Mouse (Mus musculus) hindbrain, embryonic 10.5 days (tissue): ENCODE data around the gene Cox15. TPM values are rescaled to one million over a fixed set of nuclear protein-coding genes. Genes with fewer than 3 reads are reported as not detected.

Experiments used
- DNase-seq: peaks from one replicate; pipeline ENCODE4 v3.0.0-alpha.2; 2017; ENCODE audit warnings: low spot score
- H3K27ac ChIP-seq: fragments of 300-500 bp; sonication (generic); 2 replicates; pipeline ENCODE4 v1.5.1; 2016; ENCODE audit warnings: mild to moderate bottlenecking, moderate library complexity
- H3K27me3 ChIP-seq: fragments of 300-500 bp; sonication (generic); 2 replicates; pipeline ENCODE4 v1.6.1; 2016; ENCODE audit warnings: mild to moderate bottlenecking; ENCODE audit not compliant: poor library complexity, insufficient read depth, severe bottlenecking
- H3K36me3 ChIP-seq: fragments of 300-500 bp; sonication (generic); 2 replicates; pipeline ENCODE4 v1.6.1; 2016; ENCODE audit warnings: mild to moderate bottlenecking, moderate library complexity
- H3K4me1 ChIP-seq: fragments of 300-500 bp; sonication (generic); replicated peaks from 2 replicates; pipeline ENCODE4 v1.6.1; 2016; ENCODE audit warnings: mild to moderate bottlenecking
- H3K4me3 ChIP-seq: fragments of 300-500 bp; sonication (generic); 2 replicates; pipeline ENCODE4 v1.5.1; 2016; ENCODE audit warnings: mild to moderate bottlenecking, moderate library complexity
- H3K9me3 ChIP-seq: fragments of 300-500 bp; sonication (generic); 2 replicates; pipeline ENCODE4 v1.6.1; 2016; ENCODE audit warnings: mild to moderate bottlenecking, moderate library complexity
- WGBS: fragments of 180-500 bp; shearing (Covaris S2); methylation state at CpG from one replicate; pipeline ENCODE4 v1.1.7; 2016; 5-methylcytosine and 5-hydroxymethylcytosine counted together
- polyA plus RNA-seq: library from polyadenylated mRNA; unstranded; fragments of >200 nt; fragmentation: Nextera tagmentation; extraction: Ambion mirVana; gene quantifications from 2 replicates; pipeline ENCODE4 v1.2.1, GENCODE M21; 2016

Gene Cox15
- 14.1 and 15.3 TPM in 2 replicates for polyA plus RNA-seq

GRCm38 (mm10) chr19:43752489-43753225 lies at the start of gene Cox15, which contains the start of gene Cutc:
Gene Cox15 (minus strand): TSS chr19:43753000.
Gene Cutc (plus strand): TSS chr19:43752996.
- Histone ChIP-seq H3K4me3 (peak within 1 kb of the TSS; percentile 76), H3K27me3 (no peaks in the 10 kb centered on the region), H3K4me1 (peaks cover 14% of the 10 kb centered on the region), H3K9me3 (no peaks in the 10 kb centered on the region), H3K27ac (peak within 1 kb of the TSS; percentile 97), H3K36me3 (peaks cover 30% of the 10 kb centered on the region)
- under 1% methylated on average over 62 of the region's 62 CpGs for WGBS
- DNase-seq, result peak; percentile 95

DNA sequence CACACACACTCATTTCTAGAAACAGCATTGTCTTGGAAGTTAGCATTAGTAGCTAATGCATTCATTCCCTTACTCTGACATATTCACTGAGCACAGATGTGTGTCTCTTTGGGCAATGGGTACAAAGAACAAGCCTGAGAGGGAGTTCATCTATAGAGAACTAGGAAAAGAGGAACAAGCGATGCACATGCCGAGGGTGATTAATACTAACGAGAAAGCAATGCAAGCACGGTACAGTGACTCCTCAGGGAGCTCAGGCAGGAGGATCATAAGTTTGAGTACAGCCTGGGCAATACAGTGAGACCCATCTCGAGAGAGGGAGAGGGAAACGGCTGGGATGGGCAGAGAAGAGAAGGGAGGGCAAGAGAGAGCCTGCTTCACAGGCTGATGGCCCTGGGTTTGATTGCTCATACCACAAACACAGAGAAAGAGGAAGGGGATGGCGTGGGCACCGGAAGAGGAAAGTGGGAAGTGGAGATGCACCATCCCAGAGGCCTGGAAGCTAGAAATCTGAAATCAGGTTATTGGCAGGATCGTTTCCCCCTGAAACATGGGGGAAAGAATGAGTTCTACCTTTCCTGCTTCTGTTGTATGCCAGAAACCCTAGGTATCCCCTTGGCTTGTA lies 48.7 kb upstream of the Cox15 start:
- no peaks in the 10 kb centered on the region for H3K36me3 ChIP-seq
- H3K9me3 ChIP-seq, result no peaks in the 10 kb centered on the region
- H3K27me3 ChIP-seq, result no peaks in the 10 kb centered on the region; the same call in 1 of the 2 replicates
- no peak for DNase-seq
- H3K4me1 ChIP-seq, result no peaks in the 10 kb centered on the region
- WGBS, result 86% methylated on average over 9 of the region's 9 CpGs
- H3K27ac ChIP-seq, result no peak overlapping the region
- H3K4me3 ChIP-seq, result no peak overlapping the region

DNA sequence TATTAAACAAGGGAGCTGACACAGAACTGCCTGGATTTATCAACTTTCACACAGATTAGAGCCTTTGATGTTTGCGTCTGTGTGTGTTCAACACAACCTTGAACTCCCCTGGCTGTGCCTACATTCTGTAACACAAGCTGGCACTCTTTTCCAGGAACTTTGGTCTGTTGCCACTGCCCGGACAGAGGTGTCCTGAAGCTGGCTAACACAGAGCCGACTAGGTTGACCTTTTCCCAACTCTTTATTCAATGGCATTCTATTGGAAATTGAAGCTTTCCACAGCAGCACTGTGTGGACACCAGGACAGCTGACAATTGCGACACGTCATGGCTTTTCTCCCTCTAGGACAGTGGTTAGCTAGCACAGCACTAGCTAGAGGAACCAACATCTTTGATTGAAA lies 44.4 kb upstream of the Cox15 start:
- 77% methylated on average over 5 of the region's 5 CpGs for WGBS
- no peaks in the 10 kb centered on the region for H3K4me1 ChIP-seq
- DNase-seq, result no peak
- no peaks in the 10 kb centered on the region; the same call in 1 of the 2 replicates for H3K27me3 ChIP-seq
- H3K36me3 ChIP-seq, result no peaks in the 10 kb centered on the region
- no peaks in the 10 kb centered on the region for H3K9me3 ChIP-seq
- H3K27ac ChIP-seq, result no peak overlapping the region
- no peak overlapping the region for H3K4me3 ChIP-seq

- Histone ChIP-seq H3K4me1 (no peaks in the 10 kb centered on the region), H3K9me3 (no peaks in the 10 kb centered on the region), H3K27me3 (no peaks in the 10 kb centered on the region), H3K36me3 (no peaks in the 10 kb centered on the region), H3K27ac (no peak overlapping the region), H3K4me3 (no peak overlapping the region)
- 86% methylated on average over 8 of the region's 8 CpGs for WGBS
- no peak for DNase-seq
Observed at GRCm38 (mm10) chr19:43795511-43795910, 42.7 kb upstream of the Cox15 start.

DNA sequence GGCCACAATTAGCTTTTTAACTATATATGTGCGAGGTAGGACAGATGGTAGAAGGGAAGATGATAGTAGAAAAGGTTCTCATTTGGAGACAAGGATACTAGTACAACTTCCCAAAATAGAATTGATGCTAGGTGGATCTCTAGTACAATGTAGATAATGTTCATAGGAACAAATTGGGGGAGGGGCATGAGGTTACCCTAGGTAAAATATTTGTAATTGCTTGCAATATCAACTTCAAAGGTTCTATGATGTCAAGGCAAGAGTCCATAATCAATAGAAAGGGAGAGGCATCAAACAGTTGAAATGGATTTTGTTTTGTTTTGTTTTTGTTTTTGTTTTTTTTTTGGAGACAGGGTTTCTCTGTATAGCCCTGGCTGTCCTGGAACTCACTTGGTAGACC lies 41.2 kb upstream of the Cox15 start:
- no peaks in the 10 kb centered on the region for H3K4me1 ChIP-seq
- no peaks in the 10 kb centered on the region for H3K27me3 ChIP-seq
- no peak for DNase-seq
- no peak overlapping the region for H3K4me3 ChIP-seq
- no peaks in the 10 kb centered on the region for H3K36me3 ChIP-seq
- WGBS, result 88% methylated on average over 1 of the region's 1 CpGs
- no peak overlapping the region for H3K27ac ChIP-seq
- no peaks in the 10 kb centered on the region for H3K9me3 ChIP-seq

GRCm38 (mm10) chr19:43792537-43792936 lies 39.7 kb upstream of the Cox15 start:
- WGBS, result 90% methylated on average over 4 of the region's 4 CpGs
- Histone ChIP-seq H3K36me3 (no peaks in the 10 kb centered on the region), H3K9me3 (no peaks in the 10 kb centered on the region), H3K27me3 (no peaks in the 10 kb centered on the region), H3K4me3 (no peak overlapping the region), H3K27ac (no peak overlapping the region), H3K4me1 (no peaks in the 10 kb centered on the region)
- DNase-seq, result no peak

DNA sequence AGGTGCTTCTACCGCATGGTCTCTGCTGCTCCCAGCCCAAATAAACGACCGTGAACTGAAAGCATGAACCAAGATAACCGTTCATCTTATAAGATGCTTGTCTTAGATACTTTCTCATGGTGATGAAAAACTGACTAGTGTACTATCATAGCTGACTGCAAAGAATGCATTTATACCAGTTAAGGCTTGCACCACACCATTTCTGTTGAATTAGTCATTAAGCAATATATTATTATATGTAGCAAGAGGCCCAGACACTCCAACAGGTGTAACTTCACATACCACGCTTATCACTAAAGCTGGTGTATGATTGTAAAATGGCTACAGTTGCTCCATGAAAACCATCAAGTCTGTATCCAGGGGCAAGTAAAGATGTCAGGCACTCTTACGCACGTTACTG lies 37.0 kb upstream of the Cox15 start:
- H3K27me3 ChIP-seq, result no peaks in the 10 kb centered on the region
- no peaks in the 10 kb centered on the region for H3K36me3 ChIP-seq
- no peak for DNase-seq
- no peak overlapping the region for H3K4me3 ChIP-seq
- H3K27ac ChIP-seq, result no peak overlapping the region
- H3K9me3 ChIP-seq, result no peaks in the 10 kb centered on the region
- H3K4me1 ChIP-seq, result no peaks in the 10 kb centered on the region
- WGBS, result 91% methylated on average over 7 of the region's 7 CpGs

DNA sequence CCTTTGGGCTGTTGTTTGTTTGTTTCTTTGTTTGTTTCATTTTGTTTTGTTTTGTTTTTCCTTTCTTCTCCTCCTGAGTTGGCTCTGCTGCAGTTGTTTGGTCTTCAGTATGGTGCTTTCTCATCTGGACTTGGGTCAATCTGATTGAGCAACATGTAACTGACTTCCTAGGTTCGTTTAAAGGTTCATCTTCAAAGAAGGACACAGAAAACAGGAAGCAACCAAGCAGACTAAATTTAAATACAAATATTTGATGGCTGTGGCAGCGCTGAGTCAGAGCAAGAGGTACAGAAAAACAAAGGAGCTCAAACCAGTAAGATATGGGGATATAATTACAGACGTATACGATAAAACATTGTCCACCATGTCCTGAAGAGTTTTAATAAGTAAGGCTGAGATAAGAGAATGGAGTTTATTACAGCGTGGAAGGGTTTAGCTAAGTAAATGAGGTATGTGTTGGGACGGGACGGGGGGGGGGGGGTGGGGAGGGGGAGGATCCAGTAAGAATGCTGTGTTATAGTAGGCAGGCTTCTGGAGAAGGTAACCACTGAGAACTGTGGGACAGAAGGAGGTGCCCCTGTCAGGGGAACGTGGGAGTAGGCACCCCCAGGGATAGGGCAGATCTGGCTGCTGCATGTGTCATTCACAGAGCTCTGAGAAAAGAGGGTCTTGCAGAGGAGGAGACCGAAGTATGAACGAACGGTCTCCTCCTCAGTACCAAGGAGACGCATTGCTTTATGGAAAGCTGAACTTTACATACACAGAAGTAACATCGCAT lies 33.6 kb upstream of the Cox15 start:
- Histone ChIP-seq H3K4me1 (no peaks in the 10 kb centered on the region), H3K27ac (no peak overlapping the region), H3K4me3 (no peak overlapping the region), H3K36me3 (no peaks in the 10 kb centered on the region), H3K27me3 (no peaks in the 10 kb centered on the region), H3K9me3 (no peaks in the 10 kb centered on the region)
- 85% methylated on average over 13 of the region's 13 CpGs for WGBS
- no peak for DNase-seq

GRCm38 (mm10) chr19:43784761-43785160 lies 32.0 kb upstream of the Cox15 start:
- Histone ChIP-seq H3K9me3 (no peaks in the 10 kb centered on the region), H3K27me3 (no peaks in the 10 kb centered on the region), H3K36me3 (no peaks in the 10 kb centered on the region), H3K27ac (no peak overlapping the region), H3K4me3 (no peak overlapping the region), H3K4me1 (no peaks in the 10 kb centered on the region)
- no peak for DNase-seq
- 84% methylated on average over 8 of the region's 8 CpGs for WGBS

- H3K4me1 ChIP-seq, result no peaks in the 10 kb centered on the region
- H3K36me3 ChIP-seq, result no peaks in the 10 kb centered on the region
- DNase-seq, result no peak
- no peaks in the 10 kb centered on the region for H3K9me3 ChIP-seq
- WGBS, result 84% methylated on average over 3 of the region's 3 CpGs
- H3K27me3 ChIP-seq, result no peaks in the 10 kb centered on the region
- H3K27ac ChIP-seq, result no peak within 1 kb of the TSS
- H3K4me3 ChIP-seq, result no peak within 1 kb of the TSS
Observed at GRCm38 (mm10) chr19:43781980-43782379, 29.2 kb upstream of the Cox15 start, which contains the start of gene Abcc2. Gene Abcc2 (plus strand): TSS chr19:43782192.

DNA sequence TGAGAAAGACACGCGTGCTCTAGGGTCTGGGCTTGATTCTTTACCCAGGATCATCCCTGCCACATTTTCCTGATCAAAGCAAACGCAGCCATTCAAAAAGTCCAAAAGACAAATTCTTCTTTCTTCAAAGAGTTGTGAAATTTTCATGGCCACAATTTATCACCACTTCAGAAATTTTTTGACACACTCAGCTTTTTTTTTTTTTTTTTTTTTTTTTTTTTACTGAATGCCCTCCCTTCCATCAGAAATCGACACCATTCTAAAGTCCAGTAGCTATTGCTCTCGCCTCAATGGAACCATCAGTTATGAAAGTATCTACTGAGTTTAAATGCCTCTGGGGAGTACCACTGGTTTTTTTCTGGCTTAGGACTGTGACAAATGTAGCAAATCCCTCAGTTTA lies 27.6 kb upstream of the Cox15 start:
- WGBS, result 89% methylated on average over 5 of the region's 5 CpGs
- Histone ChIP-seq H3K4me1 (no peaks in the 10 kb centered on the region), H3K9me3 (no peaks in the 10 kb centered on the region), H3K27me3 (no peaks in the 10 kb centered on the region), H3K27ac (no peak overlapping the region), H3K4me3 (no peak overlapping the region), H3K36me3 (no peaks in the 10 kb centered on the region)
- DNase-seq, result no peak

- Histone ChIP-seq H3K9me3 (no peaks in the 10 kb centered on the region), H3K27me3 (no peaks in the 10 kb centered on the region), H3K27ac (no peak overlapping the region), H3K4me3 (no peak overlapping the region), H3K4me1 (peaks cover 1% of the 10 kb centered on the region; the same call in 1 of the 2 replicates), H3K36me3 (no peaks in the 10 kb centered on the region)
- no peak for DNase-seq
- 75% methylated on average over 2 of the region's 2 CpGs for WGBS
Observed at GRCm38 (mm10) chr19:43777308-43777707, 24.5 kb upstream of the Cox15 start.

DNA sequence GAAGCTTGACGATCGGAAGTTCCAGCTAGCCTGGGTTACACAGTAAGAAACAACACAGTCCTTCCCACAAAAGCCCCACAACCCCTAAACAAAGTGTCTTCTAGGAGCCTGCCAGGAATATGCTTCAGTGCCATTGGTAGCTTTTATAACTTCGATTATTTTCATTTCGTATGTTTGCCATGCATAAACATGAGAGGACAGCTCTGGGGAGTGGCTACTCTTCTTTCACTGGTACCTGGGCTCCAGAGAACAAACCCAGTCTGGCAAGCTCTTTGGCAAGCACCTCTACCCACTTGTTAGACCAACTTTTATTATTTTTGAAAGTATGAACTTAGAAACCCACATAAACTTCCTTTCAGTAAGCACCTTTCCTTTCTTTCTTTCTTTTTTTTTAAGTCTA lies 23.8 kb upstream of the Cox15 start:
- Histone ChIP-seq H3K27ac (no peak overlapping the region), H3K36me3 (no peaks in the 10 kb centered on the region), H3K4me1 (peaks cover 3% of the 10 kb centered on the region; the same call in 1 of the 2 replicates), H3K27me3 (no peaks in the 10 kb centered on the region), H3K4me3 (no peak overlapping the region), H3K9me3 (no peaks in the 10 kb centered on the region)
- 83% methylated on average over 4 of the region's 4 CpGs for WGBS
- DNase-seq, result no peak
